Comparison of ENCODE assay signal across 8 mouse cellular contexts in genomic region chr10:60195087-60195486, GRCm38 (mm10). TPM values are rescaled to one million over a fixed set of nuclear protein-coding genes. Genes with fewer than 3 reads are reported as not detected.
DNase-seq lines count a peak whose midpoint lies in the region; ATAC-seq and TF ChIP-seq lines count a peak whose summit lies in the region.

No protein-coding gene starts in this region.

- WGBS in forebrain, embryonic 15.5 days, result 5% methylated on average over 4 of the region's 4 CpGs
- 41% methylated on average over 4 of the region's 4 CpGs for WGBS in midbrain, embryonic 14.5 days
- WGBS in thymus, adult 2 months, result 87% methylated on average over 4 of the region's 4 CpGs

- no peaks in the 10 kb centered on the region for H3K9me3 ChIP-seq in forebrain, embryonic 15.5 days
- H3K9me3 ChIP-seq in midbrain, embryonic 14.5 days (ENCODE audit: control insufficient read depth, low read length), result no peaks in the 10 kb centered on the region

- no peaks in the 10 kb centered on the region for H3K27me3 ChIP-seq in Patski
- no peaks in the 10 kb centered on the region for H3K27me3 ChIP-seq in forebrain, embryonic 15.5 days
- no peaks in the 10 kb centered on the region for H3K27me3 ChIP-seq in midbrain, embryonic 14.5 days (ENCODE audit: control insufficient read depth, insufficient read depth, low read length)
- H3K27me3 ChIP-seq in thymus, adult 2 months (ENCODE audit: control insufficient read depth, insufficient read depth, low read length), result no peaks in the 10 kb centered on the region

- peak overlapping the region; percentile 66 for H3K27ac ChIP-seq in forebrain, embryonic 15.5 days (replicated peaks)
- peak overlapping the region; percentile 26 for H3K27ac ChIP-seq in midbrain, embryonic 14.5 days (replicated peaks; ENCODE audit: low read depth, low read length)
- no peak overlapping the region for H3K27ac ChIP-seq in thymus, adult 2 months (ENCODE audit: control insufficient read depth, insufficient read depth, low read length)

- H3K4me2 ChIP-seq in forebrain, embryonic 15.5 days (replicated peaks), result no peak overlapping the region
- no peak overlapping the region for H3K4me2 ChIP-seq in midbrain, embryonic 14.5 days (ENCODE audit: low read length)

- peak; percentile 27 for ATAC-seq in Patski
- peak; percentile 59 for ATAC-seq in forebrain, embryonic 15.5 days (replicated peaks)
- peak; percentile 43 for ATAC-seq in midbrain, embryonic 14.5 days (ENCODE audit: low FRiP score, low TSS enrichment)
- ATAC-seq in activated CD4-positive, CD25-positive, alpha-beta regulatory T cell, adult 4 months, result no peak

- no peak for TF ChIP-seq CTCF in Patski (IDR thresholded peaks at IDR 0.05)
- no peak for TF ChIP-seq CTCF in thymus, adult 2 months (IDR thresholded peaks at IDR 0.05; ENCODE audit: borderline replicate concordance, control insufficient read depth, extremely low read depth, insufficient read depth, low read length, poor library complexity)

- H3K4me3 ChIP-seq in forebrain, embryonic 15.5 days, result no peak overlapping the region
- H3K4me3 ChIP-seq in midbrain, embryonic 14.5 days (replicated peaks; ENCODE audit: low read depth, low read length), result no peak overlapping the region
- H3K4me3 ChIP-seq in thymus, adult 2 months (ENCODE audit: control insufficient read depth, insufficient read depth, low read length), result no peak overlapping the region

- POLR2A ChIA-PET in Patski (lab: Charles Lee), result no interaction called here

- in situ Hi-C loops in Patski (cut with MboI; ENCODE audit: low pct_unique_long_range_greater_than_20kb), result no loop called here

- H3K9ac ChIP-seq in forebrain, embryonic 15.5 days (replicated peaks), result no peak overlapping the region
- no peak overlapping the region for H3K9ac ChIP-seq in midbrain, embryonic 14.5 days (replicated peaks; ENCODE audit: low read length)

- H3K4me1 ChIP-seq in forebrain, embryonic 15.5 days, result peaks cover 50% of the 10 kb centered on the region
- peaks cover 31% of the 10 kb centered on the region; the same call in 1 of the 2 replicates for H3K4me1 ChIP-seq in midbrain, embryonic 14.5 days (ENCODE audit: control insufficient read depth, insufficient read depth, low read length)
- H3K4me1 ChIP-seq in thymus, adult 2 months (replicated peaks; ENCODE audit: control insufficient read depth, insufficient read depth, low read length), result peaks cover 33% of the 10 kb centered on the region

- CTCF ChIA-PET in Patski (lab: Charles Lee), result interaction anchor here (1.0 to 1.4 kb wide), 2 partner anchors 8 to 15 kb away, joined by 3 read pairs; no protein-coding TSS in a partner anchor

- no peak for TF ChIP-seq POLR2A in thymus, adult 2 months (IDR thresholded peaks at IDR 0.05; ENCODE audit: control insufficient read depth, extremely low read depth, insufficient read depth, low read length, poor library complexity)

- H3K36me3 ChIP-seq in forebrain, embryonic 15.5 days, result no peaks in the 10 kb centered on the region
- no peaks in the 10 kb centered on the region for H3K36me3 ChIP-seq in midbrain, embryonic 14.5 days (ENCODE audit: control insufficient read depth, insufficient read depth, low read length)
- no peaks in the 10 kb centered on the region for H3K36me3 ChIP-seq in thymus, adult 2 months (ENCODE audit: control insufficient read depth, insufficient read depth, low read length)

- DNase-seq in gastrocnemius, postnatal 4 days (ENCODE audit: low spot score in 2 of 2), result peak; percentile 56 to 75
- DNase-seq in gastrocnemius, adult 8-10 months (ENCODE audit: low spot score in 2 of 2), result no peak
- DNase-seq in Patski (ENCODE audit: low read depth, low spot score), result no peak
- DNase-seq in kidney, postnatal 10 days, result peak; percentile 83
- DNase-seq in midbrain, embryonic 14.5 days, result peak; percentile 75
- no peak for DNase-seq in thymus, adult 2 months

RNA-seq across cellular contexts. Expression of gene Chst3, which starts 24.0 kb away (rescaled TPM):
- 1 to 10 TPM; 3.8 to 4.3 TPM for total RNA-seq in gastrocnemius, postnatal 4 days (2021)
- under 1 TPM; 0.22 to 0.45 (median 0.32) TPM for total RNA-seq in gastrocnemius, adult 8-10 months (2022)
- polyA plus RNA-seq in Patski (2021), result 3.0 TPM
- polyA plus RNA-seq in forebrain, embryonic 15.5 days (2015; fragmentation: Nextera tagmentation; extraction: Ambion mirVana), result 1.2 and 1.5 TPM in 2 replicates
- polyA plus RNA-seq in midbrain, embryonic 14.5 days (2014; fragmentation: Nextera tagmentation; extraction: Ambion mirVana), result 0.86 and 0.94 TPM in 2 replicates
- under 1 TPM in 1 of 2 experiments, not detected in 1; 0.45 TPM for polyA plus RNA-seq in activated CD4-positive, CD25-positive, alpha-beta regulatory T cell, adult 4 months (2017; shearing (Covaris generic))
- polyA plus RNA-seq in thymus, adult 2 months (2012; rRNA removed), result 2.1 and 4.5 TPM in 2 replicates

Comparison
In these comparisons a context has a peak if more than half of its experiments do, and no peak if none do; other contexts are left out.
1. DNase-seq: peak in gastrocnemius, postnatal 4 days (2 of 2), kidney, postnatal 10 days (single experiment) and midbrain, embryonic 14.5 days (single experiment); none in gastrocnemius, adult 8-10 months (0 of 2), Patski (single experiment) and thymus, adult 2 months (single experiment).